ENCODE assay signal across 8 mouse cellular contexts in genomic region chr11:120254420-120254819, GRCm38 (mm10). TPM values are rescaled to one million over a fixed set of nuclear protein-coding genes. Genes with fewer than 3 reads are reported as not detected.
DNase-seq lines count a peak whose midpoint lies in the region; ATAC-seq lines count a peak whose summit lies in the region.

No protein-coding gene starts in this region.

- H3K4me2 ChIP-seq in forebrain, embryonic 12.5 days = no peak overlapping the region
- no peak overlapping the region for H3K4me2 ChIP-seq in forebrain, embryonic 11.5 days (ENCODE audit: low read depth, low read length, severe bottlenecking)
- H3K4me2 ChIP-seq in lung, embryonic 15.5 days = peak overlapping the region; percentile 33; the same call in 1 of the 2 replicates
- H3K4me2 ChIP-seq in hindbrain, embryonic 12.5 days (replicated peaks) = no peak overlapping the region
- no peak overlapping the region for H3K4me2 ChIP-seq in neural tube, embryonic 13.5 days

- 0 out of 2 replicates have a peak, but pooled peaks cover 12% of the 10 kb centered on the region for H3K36me3 ChIP-seq in forebrain, embryonic 12.5 days (replicated peaks)
- no peaks in the 10 kb centered on the region for H3K36me3 ChIP-seq in forebrain, embryonic 11.5 days (ENCODE audit: control insufficient read depth, insufficient read depth, low read length)
- no peaks in the 10 kb centered on the region for H3K36me3 ChIP-seq in lung, embryonic 15.5 days
- 0 out of 2 replicates have a peak, but pooled peaks cover 2% of the 10 kb centered on the region for H3K36me3 ChIP-seq in hindbrain, embryonic 12.5 days
- H3K36me3 ChIP-seq in neural tube, embryonic 13.5 days = no peaks in the 10 kb centered on the region

- H3K4me3 ChIP-seq in forebrain, embryonic 12.5 days (replicated peaks) = no peak overlapping the region
- no peak overlapping the region for H3K4me3 ChIP-seq in forebrain, embryonic 11.5 days (ENCODE audit: low read depth, low read length)
- no peak overlapping the region for H3K4me3 ChIP-seq in lung, embryonic 15.5 days
- H3K4me3 ChIP-seq in hindbrain, embryonic 12.5 days = no peak overlapping the region
- H3K4me3 ChIP-seq in neural tube, embryonic 13.5 days = no peak overlapping the region

- peak overlapping the region; percentile 47 for H3K27ac ChIP-seq in forebrain, embryonic 12.5 days
- H3K27ac ChIP-seq in forebrain, embryonic 11.5 days (ENCODE audit: low read depth, low read length) = no peak overlapping the region
- peak overlapping the region; percentile 94 for H3K27ac ChIP-seq in lung, embryonic 15.5 days
- peak overlapping the region; percentile 66 for H3K27ac ChIP-seq in hindbrain, embryonic 12.5 days
- H3K27ac ChIP-seq in neural tube, embryonic 13.5 days (replicated peaks) = 0 out of 2 replicates have a peak overlapping the region, but pooled peaks have one; percentile 3

- WGBS in forebrain, embryonic 12.5 days = 71% methylated on average over 11 of the region's 11 CpGs
- WGBS in forebrain, embryonic 11.5 days = 69% methylated on average over 11 of the region's 11 CpGs
- WGBS in lung, embryonic 15.5 days = 49% methylated on average over 11 of the region's 11 CpGs
- 51% methylated on average over 11 of the region's 11 CpGs for WGBS in hindbrain, embryonic 12.5 days
- WGBS in neural tube, embryonic 13.5 days = 59% methylated on average over 11 of the region's 11 CpGs

- no peaks in the 10 kb centered on the region; the same call in 1 of the 2 replicates for H3K27me3 ChIP-seq in forebrain, embryonic 12.5 days
- no peaks in the 10 kb centered on the region for H3K27me3 ChIP-seq in forebrain, embryonic 11.5 days (ENCODE audit: control insufficient read depth, insufficient read depth, low read length)
- H3K27me3 ChIP-seq in lung, embryonic 15.5 days = no peaks in the 10 kb centered on the region
- no peaks in the 10 kb centered on the region for H3K27me3 ChIP-seq in hindbrain, embryonic 12.5 days
- H3K27me3 ChIP-seq in neural tube, embryonic 13.5 days = peaks cover 3% of the 10 kb centered on the region

- no peak for DNase-seq in forebrain, embryonic 11.5 days (ENCODE audit: low spot score)
- DNase-seq in lung, adult 18-20 months = no peak
- no peak for DNase-seq in right cerebral cortex, adult 18-20 months
- no peak for DNase-seq in ovary, postnatal 36 days (ENCODE audit: low spot score)

- no peak for ATAC-seq in forebrain, embryonic 12.5 days (ENCODE audit: low FRiP score)
- no peak for ATAC-seq in forebrain, embryonic 11.5 days (replicated peaks; ENCODE audit: low FRiP score)
- ATAC-seq in lung, embryonic 15.5 days (ENCODE audit: borderline replicate concordance, extremely low read depth, low FRiP score, low TSS enrichment) = no peak
- no peak for ATAC-seq in hindbrain, embryonic 12.5 days (ENCODE audit: low FRiP score)
- ATAC-seq in neural tube, embryonic 13.5 days (ENCODE audit: low read depth) = no peak

- H3K9me3 ChIP-seq in forebrain, embryonic 12.5 days = no peaks in the 10 kb centered on the region
- H3K9me3 ChIP-seq in forebrain, embryonic 11.5 days (ENCODE audit: control insufficient read depth, low read length) = no peaks in the 10 kb centered on the region
- no peaks in the 10 kb centered on the region for H3K9me3 ChIP-seq in lung, embryonic 15.5 days
- no peaks in the 10 kb centered on the region for H3K9me3 ChIP-seq in hindbrain, embryonic 12.5 days (replicated peaks)
- no peaks in the 10 kb centered on the region for H3K9me3 ChIP-seq in neural tube, embryonic 13.5 days

- no peak overlapping the region for H3K9ac ChIP-seq in forebrain, embryonic 12.5 days
- H3K9ac ChIP-seq in forebrain, embryonic 11.5 days (ENCODE audit: low read length) = no peak overlapping the region
- H3K9ac ChIP-seq in lung, embryonic 15.5 days = no peak overlapping the region
- no peak overlapping the region; the same call in 1 of the 2 replicates for H3K9ac ChIP-seq in hindbrain, embryonic 12.5 days
- H3K9ac ChIP-seq in neural tube, embryonic 13.5 days = no peak overlapping the region; the same call in 1 of the 2 replicates

- H3K4me1 ChIP-seq in forebrain, embryonic 12.5 days = peaks cover 93% of the 10 kb centered on the region
- peaks cover 57% of the 10 kb centered on the region for H3K4me1 ChIP-seq in forebrain, embryonic 11.5 days (replicated peaks; ENCODE audit: control insufficient read depth, insufficient read depth, low read length)
- H3K4me1 ChIP-seq in lung, embryonic 15.5 days = peaks cover 91% of the 10 kb centered on the region
- peaks cover 90% of the 10 kb centered on the region for H3K4me1 ChIP-seq in hindbrain, embryonic 12.5 days
- peaks cover 96% of the 10 kb centered on the region for H3K4me1 ChIP-seq in neural tube, embryonic 13.5 days (replicated peaks)

RNA-seq across cellular contexts. Expression of gene Bahcc1, which starts 21.7 kb away (rescaled TPM):
- polyA plus RNA-seq in forebrain, embryonic 12.5 days (2016; fragmentation: Nextera tagmentation; extraction: Ambion mirVana) = 23.5 and 24.0 TPM in 2 replicates
- polyA plus RNA-seq in forebrain, embryonic 11.5 days (2014; fragmentation: Nextera tagmentation; extraction: Ambion mirVana) = 25.2 and 30.3 TPM in 2 replicates
- polyA plus RNA-seq in lung, embryonic 15.5 days (2015; fragmentation: Nextera tagmentation; extraction: Ambion mirVana) = 8.7 and 9.2 TPM in 2 replicates
- 21.9 and 23.8 TPM in 2 replicates for polyA plus RNA-seq in hindbrain, embryonic 12.5 days (2016; fragmentation: Nextera tagmentation; extraction: Ambion mirVana)
- 13.6 and 15.3 TPM in 2 replicates for polyA plus RNA-seq in neural tube, embryonic 13.5 days (2015; fragmentation: Nextera tagmentation; extraction: Ambion mirVana)
